Mouse (Mus musculus) lung, postnatal 0 days (tissue): ENCODE results near the gene Kcnip3. TPM values are rescaled to one million over a fixed set of nuclear protein-coding genes. Genes with fewer than 3 reads are reported as not detected.

Experiments used
- ATAC-seq: fragments of 200-750 bp; cut with Nextera tagmentation; 2 replicates; pipeline ENCODE4 v1.8.0; 2017; ENCODE audit warnings: moderate library complexity
- DNase-seq: peaks from one replicate; pipeline ENCODE4 v3.0.0-alpha.2; 2016; ENCODE audit warnings: low spot score
- H3K27ac ChIP-seq: fragments of 300-500 bp; sonication (generic); 2 replicates; pipeline ENCODE4 v1.5.1; 2014; ENCODE audit warnings: antibody characterized with exemption, mild to moderate bottlenecking, low read length, mixed read lengths
- H3K27me3 ChIP-seq: fragments of 300-500 bp; sonication (generic); replicated peaks from 2 replicates; pipeline ENCODE4 v1.6.1; 2014; ENCODE audit warnings: low read length, mixed read lengths; ENCODE audit not compliant: insufficient read depth
- H3K36me3 ChIP-seq: fragments of 300-500 bp; sonication (generic); 2 replicates; pipeline ENCODE4 v1.6.1; 2014; ENCODE audit warnings: low read length, mixed read lengths; ENCODE audit not compliant: insufficient read depth
- H3K4me1 ChIP-seq: fragments of 300-500 bp; sonication (generic); 2 replicates; pipeline ENCODE4 v1.6.1; 2014; ENCODE audit warnings: antibody characterized with exemption, low read depth, low read length, mixed read lengths; ENCODE audit not compliant: insufficient read depth
- H3K4me2 ChIP-seq: fragments of 300-500 bp; sonication (generic); replicated peaks from 2 replicates; pipeline ENCODE4 v1.6.1; 2014; ENCODE audit warnings: low read depth, mild to moderate bottlenecking, low read length, moderate library complexity, mixed read lengths
- H3K4me3 ChIP-seq: fragments of 300-500 bp; sonication (generic); 2 replicates; pipeline ENCODE4 v1.5.1; 2014; ENCODE audit warnings: low read depth, low read length
- H3K9ac ChIP-seq: fragments of 300-500 bp; sonication (generic); replicated peaks from 2 replicates; pipeline ENCODE4 v1.6.1; 2014; ENCODE audit warnings: low read depth, mild to moderate bottlenecking
- H3K9me3 ChIP-seq: fragments of 300-500 bp; sonication (generic); 2 replicates; pipeline ENCODE4 v1.6.1; 2016; ENCODE audit warnings: low read length, mixed read lengths
- CTCF ChIP-seq: IDR thresholded peaks from 2 replicates; pipeline ENCODE4 v1.5.1; 2016; ENCODE audit warnings: antibody characterized with exemption, mild to moderate bottlenecking
- EP300 ChIP-seq: IDR thresholded peaks from 2 replicates; pipeline ENCODE4 v1.6.1; 2016; ENCODE audit warnings: antibody characterized with exemption, mild to moderate bottlenecking, control low read depth
- WGBS: fragments of 180-500 bp; shearing (Covaris S2); extraction: QIAGEN DNeasy Blood & Tissue Kit; methylation state at CpG from one replicate; pipeline ENCODE4 v1.1.7; 2014; 5-methylcytosine and 5-hydroxymethylcytosine counted together
- polyA plus RNA-seq: library from polyadenylated mRNA; unstranded; fragments of >200 nt; fragmentation: Nextera tagmentation; extraction: Ambion mirVana; gene quantifications from 2 replicates; pipeline ENCODE4 v1.2.1, GENCODE M21; 2015

The Kcnip3 gene
- polyA plus RNA-seq, 1 experiment from 2014 or later: 1.1 TPM

DNA sequence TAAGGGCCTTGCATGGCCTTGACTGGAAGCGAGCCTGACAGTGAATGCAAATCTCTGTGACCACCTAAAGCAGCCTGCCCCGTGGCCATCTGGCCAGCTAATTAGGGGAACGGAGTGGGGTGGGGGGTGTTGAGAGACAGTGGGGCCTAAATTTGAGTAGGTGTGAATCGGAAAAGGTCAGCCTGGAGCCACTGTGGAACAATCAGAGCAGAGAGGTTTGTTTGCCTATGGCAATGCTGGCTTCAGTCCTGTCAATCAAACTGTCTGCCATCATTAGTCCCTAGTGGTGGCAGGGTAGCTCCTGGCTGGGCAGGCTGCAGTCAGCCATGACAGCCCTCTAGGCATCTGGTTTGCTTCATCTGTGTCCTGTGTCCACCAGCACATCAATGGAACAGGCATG lies 10.5 kb downstream of the Kcnip3 start:
- Histone ChIP-seq H3K4me1 (no peaks in the 10 kb centered on the region), H3K9ac (no peak overlapping the region), H3K36me3 (no peaks in the 10 kb centered on the region), H3K4me2 (no peak overlapping the region), H3K27me3 (no peaks in the 10 kb centered on the region), H3K9me3 (no peaks in the 10 kb centered on the region), H3K27ac (no peak overlapping the region), H3K4me3 (no peak overlapping the region)
- DNase-seq: no peak
- no peak for ATAC-seq
- 34% methylated on average over 4 of the region's 4 CpGs for WGBS
- TF ChIP-seq EP300 (no peak), CTCF (no peak)

DNA sequence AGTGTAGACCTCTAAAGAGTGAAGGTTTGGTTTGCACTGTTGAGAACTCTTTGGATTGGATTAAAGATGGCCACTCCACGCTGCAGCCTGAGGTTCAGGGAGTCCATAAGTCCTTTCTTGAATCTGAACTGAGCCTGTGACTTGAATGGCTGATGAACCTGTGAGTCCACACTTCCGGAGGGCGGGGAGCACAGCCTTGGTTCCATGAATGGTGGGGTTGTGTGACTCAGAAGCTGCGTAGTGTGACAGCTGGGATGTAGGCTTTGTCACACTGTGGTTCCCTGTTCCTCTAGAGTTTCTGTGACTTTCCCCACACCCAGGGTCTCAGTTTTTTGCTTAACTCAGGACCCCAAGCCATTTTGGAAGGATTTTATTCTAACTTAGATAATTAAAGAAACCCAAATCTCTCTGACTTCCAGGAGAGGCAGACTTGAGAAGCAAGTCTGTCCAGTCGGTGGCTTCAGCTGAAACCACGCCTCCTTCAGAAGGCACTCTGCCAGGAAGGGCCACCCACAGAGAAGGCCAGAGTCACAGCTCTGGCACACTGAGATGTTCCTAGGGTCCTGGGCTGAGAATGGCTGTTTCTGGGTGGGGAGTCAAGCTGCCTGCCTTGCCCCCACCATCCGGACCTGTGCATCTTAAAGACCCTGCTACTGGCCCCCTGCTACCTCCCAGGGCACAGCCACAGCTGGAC lies 13.8 kb downstream of the Kcnip3 start:
- DNase-seq (peak; percentile 58), ATAC-seq (no peak)
- Histone ChIP-seq H3K9ac (no peak overlapping the region), H3K27me3 (no peaks in the 10 kb centered on the region), H3K27ac (no peak overlapping the region), H3K4me1 (no peaks in the 10 kb centered on the region), H3K9me3 (no peaks in the 10 kb centered on the region), H3K36me3 (no peaks in the 10 kb centered on the region), H3K4me2 (no peak overlapping the region), H3K4me3 (no peak overlapping the region)
- WGBS: 67% methylated on average over 7 of the region's 7 CpGs
- no peak for TF ChIP-seq EP300

DNA sequence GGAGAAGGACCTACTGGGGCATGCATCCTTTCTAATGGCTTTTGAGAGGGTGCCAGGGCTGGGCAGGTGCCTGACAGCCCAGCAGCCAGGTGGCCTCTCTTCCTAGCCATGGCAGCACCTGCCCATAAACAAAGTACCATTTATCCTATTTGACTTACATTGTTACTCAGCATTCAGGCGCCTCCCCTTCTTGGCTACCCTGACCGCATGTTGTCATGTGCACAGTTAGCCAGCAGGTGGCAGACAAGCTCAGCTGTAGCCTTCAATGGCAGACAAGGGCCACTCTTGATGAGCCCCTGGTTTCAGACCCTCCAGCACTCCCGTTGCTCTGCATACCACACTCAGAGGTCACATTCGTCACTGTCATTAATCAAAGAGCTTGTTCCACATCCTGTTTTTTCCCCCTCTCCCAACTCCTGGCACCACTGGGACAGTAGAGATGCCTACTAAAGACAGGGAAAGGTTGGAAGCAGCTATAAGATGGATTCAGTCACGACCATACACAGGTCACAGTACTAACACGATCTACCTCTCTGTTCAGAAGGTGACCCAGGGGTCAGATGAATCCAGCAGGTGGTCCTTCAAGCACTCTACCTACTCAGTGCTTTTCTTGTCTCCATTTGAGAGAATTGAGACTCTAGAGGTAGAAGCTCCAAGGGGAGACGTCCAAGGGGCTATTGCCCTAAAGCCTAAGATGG lies 14.7 kb downstream of the Kcnip3 start:
- Histone ChIP-seq H3K4me2 (no peak overlapping the region), H3K27ac (no peak overlapping the region), H3K36me3 (no peaks in the 10 kb centered on the region), H3K4me3 (no peak overlapping the region), H3K9ac (no peak overlapping the region), H3K4me1 (no peaks in the 10 kb centered on the region), H3K9me3 (no peaks in the 10 kb centered on the region), H3K27me3 (no peaks in the 10 kb centered on the region)
- 25% methylated on average over 7 of the region's 7 CpGs for WGBS
- DNase-seq (peak; percentile 80), ATAC-seq (peak; percentile 66)
- TF ChIP-seq CTCF: peak; percentile 98
- TF ChIP-seq EP300: no peak

DNA sequence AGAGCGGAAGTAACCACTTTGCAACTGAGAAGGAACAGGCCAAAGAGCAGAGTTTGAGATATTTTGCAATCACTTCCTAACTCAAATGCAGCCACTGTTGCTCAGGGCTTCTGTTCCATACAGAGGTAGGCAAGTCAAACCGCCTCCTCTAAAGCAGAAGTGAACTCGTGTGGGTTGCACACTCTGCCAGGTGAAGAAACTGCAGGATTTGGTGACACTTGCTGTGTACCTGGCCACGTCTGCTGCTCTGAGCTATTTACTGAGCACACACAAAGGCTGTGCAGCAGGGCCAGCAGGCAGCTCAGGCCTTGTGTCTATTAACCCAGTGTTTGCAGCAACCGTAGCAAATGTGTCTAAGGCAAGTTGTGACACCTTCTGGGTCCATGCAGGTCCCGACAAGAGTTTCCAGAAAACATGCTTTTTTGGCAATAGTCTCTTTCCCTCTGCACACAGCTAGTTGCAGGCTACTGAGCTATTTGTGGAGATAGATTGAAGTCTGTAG lies 15.7 kb downstream of the Kcnip3 start:
- Histone ChIP-seq H3K9ac (no peak overlapping the region), H3K4me3 (no peak overlapping the region), H3K9me3 (no peaks in the 10 kb centered on the region), H3K4me2 (no peak overlapping the region), H3K27me3 (no peaks in the 10 kb centered on the region), H3K4me1 (no peaks in the 10 kb centered on the region), H3K27ac (no peak overlapping the region), H3K36me3 (no peaks in the 10 kb centered on the region)
- TF ChIP-seq EP300: no peak
- no peak for TF ChIP-seq CTCF
- 71% methylated on average over 6 of the region's 6 CpGs for WGBS
- ATAC-seq (no peak), DNase-seq (peak; percentile 38)

DNA sequence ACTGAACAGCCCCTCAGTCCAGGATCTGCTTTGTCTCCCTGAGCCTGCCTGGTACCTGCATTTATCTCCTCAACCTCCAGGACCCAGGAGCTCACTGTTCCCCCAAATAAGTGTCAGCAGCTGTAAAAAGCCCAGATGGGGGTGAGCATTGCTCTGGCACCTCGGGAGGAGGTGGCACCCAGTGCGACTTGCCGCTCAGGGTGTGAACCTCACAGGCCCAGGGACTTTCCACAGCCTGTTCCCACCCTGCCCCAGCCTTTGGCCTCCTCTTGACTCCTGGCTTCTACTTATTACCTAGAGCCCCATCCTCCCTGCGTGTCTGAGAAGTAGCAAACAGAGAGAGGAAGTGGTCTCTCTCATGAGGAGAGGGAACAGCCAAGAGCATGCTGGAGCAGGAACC lies 16.7 kb downstream of the Kcnip3 start:
- H3K9ac ChIP-seq: no peak overlapping the region
- ATAC-seq (no peak), DNase-seq (no peak)
- H3K36me3 ChIP-seq: no peaks in the 10 kb centered on the region
- no peak overlapping the region for H3K4me2 ChIP-seq
- H3K27me3 ChIP-seq: no peaks in the 10 kb centered on the region
- no peak overlapping the region for H3K27ac ChIP-seq
- TF ChIP-seq EP300 (no peak), CTCF (no peak)
- H3K4me1 ChIP-seq: no peaks in the 10 kb centered on the region
- no peak overlapping the region for H3K4me3 ChIP-seq
- WGBS: 39% methylated on average over 4 of the region's 4 CpGs
- no peaks in the 10 kb centered on the region for H3K9me3 ChIP-seq

DNA sequence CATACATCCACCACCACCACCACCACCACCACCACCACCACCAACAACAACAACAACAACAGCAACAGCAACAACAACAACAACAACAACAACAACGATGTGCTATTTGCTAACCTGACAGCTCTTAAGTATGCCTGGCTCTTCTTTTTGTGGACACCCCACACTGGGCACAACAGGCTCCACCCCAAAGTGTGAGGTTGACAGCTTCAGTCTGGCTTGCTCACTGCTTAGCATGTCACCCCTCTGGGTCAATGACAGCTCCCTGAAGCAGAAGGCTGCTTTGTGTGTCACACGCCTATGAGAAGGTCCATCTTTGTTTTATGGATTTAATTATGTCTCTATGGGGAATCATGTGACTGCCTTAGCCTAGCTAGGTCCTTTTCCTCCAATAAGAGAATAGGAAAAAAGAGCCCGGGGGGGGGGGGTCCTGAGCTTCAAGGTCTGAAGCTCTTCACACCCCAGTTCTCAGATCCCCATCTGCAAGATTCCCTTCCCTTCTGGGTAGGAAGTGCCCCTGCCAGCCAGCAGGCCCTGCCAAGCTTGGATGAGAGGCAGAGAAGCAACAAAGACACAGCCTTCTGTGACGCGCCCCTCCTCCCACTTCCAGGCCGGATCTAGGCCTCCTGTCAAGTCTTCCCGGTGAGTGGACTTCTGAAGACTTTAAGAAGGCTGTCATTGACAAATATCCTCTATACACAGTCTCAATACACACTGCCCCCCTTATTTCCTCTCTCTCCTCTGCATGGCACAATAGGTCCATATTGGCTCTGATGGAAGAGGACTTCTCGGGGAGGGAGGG lies 17.9 kb downstream of the Kcnip3 start:
- H3K4me3 ChIP-seq: no peak overlapping the region
- no peaks in the 10 kb centered on the region for H3K36me3 ChIP-seq
- no peaks in the 10 kb centered on the region for H3K4me1 ChIP-seq
- H3K27me3 ChIP-seq: no peaks in the 10 kb centered on the region
- H3K4me2 ChIP-seq: no peak overlapping the region
- H3K27ac ChIP-seq: no peak overlapping the region
- 33% methylated on average over 8 of the region's 8 CpGs for WGBS
- H3K9ac ChIP-seq: no peak overlapping the region
- DNase-seq (no peak), ATAC-seq (peak; percentile 13; the same call in 1 of the 2 replicates)
- no peaks in the 10 kb centered on the region for H3K9me3 ChIP-seq
- no peak for TF ChIP-seq CTCF
- TF ChIP-seq EP300: no peak
